Mouse (Mus musculus) cerebellum, postnatal 4 days (tissue): ENCODE measurements at regions not wholly inside any gene's neighbourhood (a gene's known extent, or its start where the extent isn't known, plus 50 kb on each side); places are given as distances from the start of the nearest gene placed in this dataset.

Experiments used
- DNase-seq, 2 experiments: peaks; one replicate each; pipeline ENCODE4 v3.0.0; 2022; ENCODE audit warnings: low spot score in 2 of 2, mixed read lengths in 1 of 2

DNA sequence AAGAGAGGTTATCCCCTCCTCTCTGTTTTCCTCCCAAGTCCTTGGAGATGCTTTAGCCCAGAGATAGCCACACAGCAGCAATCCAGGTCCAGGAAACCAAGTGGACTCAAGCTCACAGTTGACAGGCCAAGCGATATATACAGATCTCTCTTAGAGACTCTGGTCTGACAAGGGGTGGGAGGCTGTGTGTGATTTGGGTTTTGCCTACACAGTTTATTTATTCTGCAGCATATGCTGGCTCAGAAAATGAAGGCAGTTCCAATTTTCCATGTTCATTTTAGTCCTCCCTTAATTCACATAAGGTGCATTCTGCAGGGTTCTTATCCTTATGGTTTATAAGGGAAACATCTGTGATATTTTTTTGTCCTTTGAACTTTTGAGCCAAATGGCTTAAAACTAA is 595.0 kb upstream of the Apob start:
- DNase-seq: no peak

DNA sequence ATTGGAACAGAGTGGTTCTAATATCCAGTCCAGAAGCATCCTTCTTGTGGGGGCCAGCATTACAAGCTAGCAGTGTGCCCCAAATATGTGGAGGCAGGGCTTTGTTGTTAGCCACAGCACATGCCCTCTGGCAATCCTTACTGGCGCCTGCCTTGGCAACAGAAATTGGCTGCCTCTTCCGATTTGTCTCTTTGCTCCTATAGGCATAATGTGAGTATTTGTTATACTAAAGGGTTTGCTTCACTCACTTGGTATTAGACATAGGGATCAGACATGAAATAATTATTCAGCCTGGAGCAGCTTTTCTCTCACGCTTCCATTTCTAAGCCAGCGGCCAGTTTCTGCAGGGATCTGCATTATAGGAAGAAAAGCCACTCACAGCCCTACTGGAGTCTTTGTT is 573.6 kb upstream of the Apob start:
- DNase-seq: peak in 1 of 2 experiments; percentile 22

DNA sequence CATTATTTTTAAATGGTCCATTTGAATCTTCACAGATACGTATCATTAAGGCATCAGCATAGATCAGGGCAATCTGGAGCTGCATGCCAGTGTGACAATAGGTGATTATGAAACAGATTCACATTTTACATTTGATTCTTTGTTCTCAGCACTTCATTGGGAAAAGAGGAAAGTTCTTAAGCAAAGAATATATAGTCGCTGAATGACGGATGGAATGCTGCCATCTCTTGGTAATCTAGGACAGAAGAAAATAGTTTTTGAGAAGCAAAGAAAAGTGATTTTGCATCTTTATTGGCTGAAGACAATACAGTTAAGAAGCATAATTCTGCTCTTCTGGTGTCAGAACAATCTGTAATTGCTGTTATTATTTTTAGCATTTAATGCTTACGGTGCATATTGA is 565.6 kb upstream of the Apob start:
- DNase-seq: no peak

DNA sequence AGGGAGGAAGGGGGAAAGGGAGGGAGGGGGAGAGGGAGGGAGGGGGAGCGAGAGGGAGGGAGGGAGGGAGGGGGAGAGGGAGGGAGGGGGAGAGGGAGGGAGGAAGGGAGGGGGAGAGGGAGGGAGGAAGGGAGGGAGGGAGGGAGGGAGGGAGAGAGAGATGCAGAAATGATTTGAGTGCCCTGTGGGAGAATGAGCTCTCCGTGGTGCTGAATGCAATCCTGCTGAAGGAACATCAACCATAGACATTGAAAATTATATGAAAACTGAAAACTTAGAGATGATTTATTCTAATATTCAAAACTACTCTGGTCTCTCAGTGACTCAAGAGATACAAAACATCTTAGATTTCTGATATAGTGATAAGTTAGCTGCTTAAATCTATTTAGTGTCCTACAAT is 557.2 kb upstream of the Apob start:
- no peak for DNase-seq

GRCm38 (mm10) chr12:7421826-7422540 is 555.5 kb upstream of the Apob start:
- no peak for DNase-seq

DNA sequence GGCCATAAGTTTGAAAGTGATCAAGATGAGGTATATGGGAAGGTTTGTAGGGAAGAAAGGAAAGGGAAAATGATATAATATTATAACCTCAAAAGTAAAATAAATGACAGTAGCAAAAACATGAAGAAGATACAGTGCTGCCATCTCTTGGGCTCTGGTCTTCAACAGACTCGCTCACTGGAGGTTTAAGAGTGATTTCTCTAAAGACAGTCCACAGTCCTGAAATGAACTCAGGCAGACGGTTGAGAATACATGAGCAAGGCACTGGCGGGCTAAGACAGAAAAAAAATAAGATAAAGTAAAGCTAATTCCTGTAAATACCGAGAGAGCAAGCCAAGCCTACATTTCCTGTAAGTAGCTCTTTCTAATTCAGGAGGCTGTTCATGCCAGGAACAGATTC is 546.5 kb upstream of the Apob start:
- no peak for DNase-seq

- no peak for DNase-seq
Observed at GRCm38 (mm10) chr12:7445238-7445637, 532.2 kb upstream of the Apob start.

DNA sequence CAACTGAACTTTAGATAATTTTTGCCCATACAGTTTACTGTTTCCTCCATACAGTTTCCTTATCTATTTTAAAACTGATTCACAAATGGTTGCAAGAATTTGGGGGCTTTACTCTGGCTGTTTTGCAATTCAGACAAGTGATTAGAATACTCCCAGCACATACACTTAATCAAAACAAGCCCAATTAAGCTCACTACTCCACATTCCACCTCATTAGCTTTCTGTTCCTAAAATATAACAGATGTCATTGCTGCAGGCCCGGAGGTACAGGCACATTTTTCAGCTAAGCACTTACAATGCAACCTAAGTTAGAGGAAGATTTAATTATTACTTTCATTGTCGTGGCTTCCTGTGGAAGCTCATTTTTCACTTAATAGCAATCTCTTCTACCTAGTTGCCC is 526.9 kb upstream of the Apob start:
- no peak for DNase-seq

- no peak for DNase-seq
Observed at GRCm38 (mm10) chr12:7457036-7457435, 520.4 kb upstream of the Apob start.

- no peak for DNase-seq
Observed at GRCm38 (mm10) chr12:7457544-7457943, 519.9 kb upstream of the Apob start.

- DNase-seq: no peak
Observed at GRCm38 (mm10) chr12:7464947-7465346, 512.5 kb upstream of the Apob start.

DNA sequence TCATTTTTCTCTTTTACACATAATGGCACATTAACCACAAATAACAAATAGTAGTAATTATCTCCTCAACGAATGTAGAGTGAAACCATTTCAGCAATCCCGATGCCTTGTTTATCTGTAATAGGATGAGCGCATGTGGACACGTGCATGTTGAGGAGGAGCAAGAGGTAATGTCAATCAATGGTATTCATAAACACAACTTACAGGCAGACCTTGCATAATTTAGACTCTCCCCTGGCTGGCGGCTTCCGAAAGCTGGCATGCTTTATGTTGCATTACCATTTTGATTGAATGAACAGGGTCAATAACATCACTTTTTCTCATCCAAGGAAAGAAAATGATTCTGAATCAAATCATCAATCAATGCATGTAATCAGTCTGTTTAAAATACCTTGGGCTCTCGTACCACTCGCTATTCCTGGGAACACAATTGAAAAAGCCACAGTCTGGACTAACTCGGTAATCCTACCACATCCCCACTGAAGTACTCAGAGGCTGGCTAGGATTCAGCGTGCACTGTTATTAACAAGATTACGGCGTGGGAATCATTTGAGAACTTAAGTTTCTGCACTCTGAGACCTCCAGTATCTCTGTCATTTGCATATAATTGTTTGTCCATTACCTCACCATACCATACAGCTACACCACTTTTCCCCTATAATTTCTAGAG is 464.7 kb upstream of the Apob start:
- no peak for DNase-seq

- no peak for DNase-seq
Observed at GRCm38 (mm10) chr12:7537389-7537788, 440.1 kb upstream of the Apob start.

DNA sequence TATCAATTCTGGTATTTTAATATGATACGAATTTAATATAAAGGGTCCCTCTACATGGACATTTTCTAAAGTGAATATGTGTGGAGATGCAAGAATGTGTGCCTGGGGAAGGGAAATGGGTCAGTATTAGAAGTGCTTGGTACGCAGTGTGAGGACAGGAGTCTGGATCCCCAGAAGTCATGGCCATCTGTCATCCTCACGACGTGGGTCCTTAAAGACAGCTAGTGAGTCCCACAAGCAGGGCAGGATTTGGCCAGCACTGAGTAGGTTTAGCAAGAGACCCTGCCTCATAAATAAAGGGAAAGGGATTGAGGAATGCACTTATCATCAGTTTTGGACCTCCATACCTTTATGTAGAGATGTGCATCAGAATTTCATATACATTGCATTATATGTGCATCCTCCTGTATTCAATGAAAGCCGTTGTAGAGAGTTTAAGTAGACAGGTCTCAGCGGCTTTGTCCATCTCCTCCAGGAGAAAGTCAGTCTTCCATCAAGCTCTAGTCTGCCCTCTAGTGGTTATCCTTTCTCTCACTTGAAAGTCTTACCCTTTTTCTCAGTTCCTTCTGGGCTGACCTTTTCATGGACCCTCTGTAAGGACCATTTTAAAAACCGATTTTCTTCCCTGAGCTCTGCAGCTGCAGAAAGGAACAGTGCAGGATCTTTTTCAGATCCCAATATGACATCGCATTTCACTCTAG is 434.0 kb upstream of the Apob start:
- no peak for DNase-seq

DNA sequence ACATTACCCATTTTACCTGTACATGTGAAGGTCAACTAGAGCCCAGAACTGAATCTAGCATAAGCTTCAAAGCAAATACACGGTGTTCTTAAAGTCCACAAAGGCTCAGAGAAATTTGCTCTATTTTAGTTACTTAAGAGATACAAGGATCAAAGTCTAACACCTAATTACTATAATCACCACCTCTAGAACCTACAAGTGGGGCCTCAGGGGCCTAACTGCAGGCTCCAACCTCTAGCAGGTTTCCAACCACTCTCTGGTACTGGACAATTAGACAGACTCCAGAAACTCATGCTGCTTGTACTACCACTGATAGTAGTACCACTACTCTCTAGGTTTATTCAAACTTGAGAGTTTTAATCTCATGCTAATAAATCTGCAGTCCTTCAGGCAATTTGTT is 428.7 kb upstream of the Apob start:
- DNase-seq: no peak

- no peak for DNase-seq
Observed at GRCm38 (mm10) chr12:7560245-7560644, 417.2 kb upstream of the Apob start.

DNA sequence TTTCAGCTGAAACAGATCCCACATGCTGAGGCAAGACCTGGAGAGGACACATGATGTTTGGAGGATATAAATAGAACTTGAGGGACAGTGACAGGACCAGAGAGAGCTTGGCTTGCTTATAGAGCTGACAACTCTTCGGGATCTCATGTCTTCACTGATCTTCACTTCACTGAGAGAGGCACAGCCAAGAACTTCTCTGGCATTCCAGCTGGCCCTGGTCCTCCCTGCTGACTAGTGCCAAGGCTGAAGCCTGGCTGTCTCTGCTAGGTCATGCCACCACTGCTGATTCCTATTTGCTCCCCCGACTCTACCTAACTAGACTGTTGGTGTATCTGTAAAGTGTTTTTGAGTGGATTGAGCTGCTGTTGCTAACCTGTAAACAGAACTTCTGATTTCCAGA is 401.4 kb upstream of the Apob start:
- no peak for DNase-seq

DNA sequence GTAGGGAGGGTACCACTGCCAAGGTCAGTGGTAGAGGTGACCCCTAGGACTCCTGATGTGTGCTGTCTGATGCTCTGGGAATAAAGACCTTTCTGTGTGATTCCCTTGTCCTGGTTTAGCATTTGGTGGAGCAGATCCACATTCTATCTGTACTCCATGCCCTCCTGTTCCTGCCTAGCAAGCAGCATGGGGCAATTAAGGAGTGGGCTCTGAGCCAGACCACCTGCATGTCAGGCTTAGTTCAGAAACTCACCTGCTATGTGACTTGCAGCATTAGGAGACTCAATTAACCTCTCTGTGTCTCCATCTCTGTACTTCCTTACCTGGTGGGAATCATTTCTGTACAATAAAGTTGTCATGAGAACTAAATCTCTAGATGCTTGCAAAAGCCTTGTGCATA is 389.9 kb upstream of the Apob start:
- no peak for DNase-seq

DNA sequence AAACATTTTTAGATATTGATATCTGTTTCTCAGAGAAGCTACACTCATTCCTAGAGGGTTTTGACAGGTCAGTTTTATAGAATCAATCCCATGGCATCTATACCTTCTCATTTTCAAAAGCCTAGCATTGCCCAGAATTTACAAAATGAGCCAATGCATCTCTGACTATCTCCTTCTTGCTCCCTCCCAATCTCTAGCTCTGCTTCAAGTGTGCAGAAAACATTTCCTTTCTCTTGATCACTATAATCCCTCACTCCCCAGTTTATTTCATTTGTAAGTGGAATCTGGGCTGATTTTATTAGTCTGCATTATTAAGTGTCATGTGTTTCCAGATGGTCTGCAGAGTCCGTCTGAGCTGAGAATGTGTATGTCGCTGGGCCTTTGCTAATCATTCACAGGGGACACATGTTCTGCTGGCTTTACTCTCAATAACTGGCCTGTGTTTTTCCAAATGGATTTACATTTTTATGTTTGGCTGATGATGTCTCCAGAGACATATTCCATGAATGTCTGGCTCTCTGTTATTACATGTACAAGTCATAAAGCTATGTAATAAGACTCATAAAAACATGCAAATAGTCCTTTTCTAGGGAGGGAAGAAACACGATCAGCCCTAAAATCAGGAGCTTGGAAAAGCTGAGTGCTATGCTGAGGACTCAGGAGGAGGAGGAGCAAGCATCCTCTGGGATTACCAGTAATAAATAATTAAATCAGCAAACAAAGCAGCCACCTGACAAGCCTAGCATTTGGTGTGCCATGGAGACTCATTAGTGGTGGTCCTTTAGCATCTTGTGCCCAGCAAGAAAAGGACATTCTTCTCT is 366.0 kb upstream of the Apob start:
- no peak for DNase-seq

DNA sequence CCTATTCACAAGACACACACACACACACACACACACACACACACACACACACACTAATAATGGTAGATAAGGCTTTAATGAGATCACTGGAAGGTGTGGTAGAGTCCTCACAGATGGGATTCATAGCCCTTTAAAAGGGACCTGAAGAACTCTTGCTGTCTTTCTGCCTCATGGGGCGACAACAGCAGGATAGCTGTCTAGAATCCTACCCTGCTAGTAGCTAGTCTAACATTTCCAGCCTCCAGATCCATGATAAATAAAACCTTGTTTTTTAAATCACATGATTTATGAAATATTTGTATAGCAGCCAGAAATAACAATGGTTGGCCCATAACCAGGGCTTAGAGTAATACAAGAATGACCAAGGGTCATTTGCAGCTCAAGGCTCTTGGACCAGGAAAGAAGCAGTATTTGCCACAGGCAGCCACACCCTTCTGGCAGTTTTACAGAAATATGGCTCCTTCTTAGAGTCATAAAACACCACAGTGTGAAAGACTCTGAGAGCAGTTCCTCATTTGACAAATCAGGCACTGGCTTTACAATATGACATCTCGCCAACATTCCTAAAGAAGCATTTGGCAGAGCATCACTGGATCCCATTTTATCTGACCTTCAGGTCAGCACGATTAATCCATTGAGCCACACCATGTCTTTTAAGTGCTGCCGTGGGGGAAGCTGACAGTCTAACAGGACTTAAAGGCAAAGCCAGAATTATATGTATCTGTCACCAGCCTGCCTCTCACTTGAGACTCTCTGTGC is 340.9 kb upstream of the Apob start:
- DNase-seq: no peak

- no peak for DNase-seq
Observed at GRCm38 (mm10) chr12:7637629-7638028, 339.8 kb upstream of the Apob start.
